Mouse (Mus musculus): ENCODE data around the gene Snap23.

Snap23 gene

GRCm38 (mm10) chr2:120589759-120590158, 22.3 kb downstream of the Snap23 start:
- peak; percentile 93 for ATAC-seq (ENCODE audit: low TSS enrichment)

GRCm38 (mm10) chr2:120592227-120592626, 24.8 kb downstream of the Snap23 start:
- no peak for ATAC-seq (ENCODE audit: low TSS enrichment)

- ATAC-seq (ENCODE audit: low TSS enrichment): peak; percentile 80
These were observed 30.3 kb downstream of the Snap23 start for GRCm38 (mm10) chr2:120597734-120598133.

DNA sequence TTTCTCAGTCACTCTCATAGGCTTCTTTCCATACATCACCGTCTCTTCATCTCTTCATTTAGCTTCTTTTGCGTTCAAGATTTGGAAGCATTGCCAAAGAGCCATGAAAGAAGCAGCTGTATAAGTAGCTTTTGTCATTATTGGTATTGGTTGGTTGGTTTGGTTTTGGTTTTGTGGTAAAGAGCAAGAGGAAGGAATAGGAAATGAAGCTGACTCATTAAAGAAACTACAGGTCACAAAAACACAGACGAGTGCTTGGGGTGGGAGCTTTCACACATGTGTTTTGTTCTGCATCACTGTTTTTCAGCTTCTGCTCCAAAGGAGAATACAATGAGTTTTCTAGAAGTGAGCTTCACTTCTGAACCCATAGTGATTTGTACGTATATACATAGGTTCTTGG, 32.0 kb downstream of the Snap23 start:
- ATAC-seq (ENCODE audit: low TSS enrichment): no peak

DNA sequence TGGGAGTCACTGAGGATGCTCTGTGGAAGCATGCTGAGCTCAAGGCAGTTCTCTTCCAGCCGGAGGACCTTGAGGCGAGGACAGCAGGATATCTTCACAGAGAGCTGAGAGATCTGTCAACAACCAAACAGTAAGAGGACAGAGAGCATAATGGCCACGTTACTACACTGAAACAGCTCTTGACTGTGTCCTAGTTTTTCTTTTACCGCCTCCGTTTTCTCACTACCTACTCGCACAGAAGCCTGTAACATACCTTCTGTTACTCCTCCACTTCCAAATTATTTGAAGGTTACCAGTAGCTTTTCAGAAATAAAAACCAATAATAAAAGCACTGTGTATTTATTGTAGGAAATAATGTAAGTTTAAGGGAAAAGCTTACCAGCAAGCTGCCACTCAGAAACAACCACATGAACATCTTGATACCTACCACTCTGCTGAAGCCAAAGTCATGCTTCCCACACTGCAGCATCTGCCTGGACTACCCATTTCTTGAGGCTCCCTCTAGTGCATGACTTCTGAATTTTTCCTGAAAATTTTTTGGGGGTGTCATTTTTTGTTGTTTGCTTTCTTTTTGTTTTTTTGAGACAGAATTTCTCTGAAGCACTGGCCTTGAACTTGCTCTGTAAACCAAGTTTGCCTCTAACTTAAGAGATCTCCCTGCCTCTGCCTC, 38.7 kb downstream of the Snap23 start:
- peak; percentile 70 for ATAC-seq (ENCODE audit: low TSS enrichment)

- peak; percentile 88 for ATAC-seq (ENCODE audit: low TSS enrichment)
These were observed 41.6 kb downstream of the Snap23 start, which contains the start of the genes Haus2 and Lrrc57 for GRCm38 (mm10) chr2:120608830-120609723. TSS of gene Haus2 (plus strand) at chr2:120609383. TSS of gene Lrrc57 (minus strand) at chr2:120609520.

DNA sequence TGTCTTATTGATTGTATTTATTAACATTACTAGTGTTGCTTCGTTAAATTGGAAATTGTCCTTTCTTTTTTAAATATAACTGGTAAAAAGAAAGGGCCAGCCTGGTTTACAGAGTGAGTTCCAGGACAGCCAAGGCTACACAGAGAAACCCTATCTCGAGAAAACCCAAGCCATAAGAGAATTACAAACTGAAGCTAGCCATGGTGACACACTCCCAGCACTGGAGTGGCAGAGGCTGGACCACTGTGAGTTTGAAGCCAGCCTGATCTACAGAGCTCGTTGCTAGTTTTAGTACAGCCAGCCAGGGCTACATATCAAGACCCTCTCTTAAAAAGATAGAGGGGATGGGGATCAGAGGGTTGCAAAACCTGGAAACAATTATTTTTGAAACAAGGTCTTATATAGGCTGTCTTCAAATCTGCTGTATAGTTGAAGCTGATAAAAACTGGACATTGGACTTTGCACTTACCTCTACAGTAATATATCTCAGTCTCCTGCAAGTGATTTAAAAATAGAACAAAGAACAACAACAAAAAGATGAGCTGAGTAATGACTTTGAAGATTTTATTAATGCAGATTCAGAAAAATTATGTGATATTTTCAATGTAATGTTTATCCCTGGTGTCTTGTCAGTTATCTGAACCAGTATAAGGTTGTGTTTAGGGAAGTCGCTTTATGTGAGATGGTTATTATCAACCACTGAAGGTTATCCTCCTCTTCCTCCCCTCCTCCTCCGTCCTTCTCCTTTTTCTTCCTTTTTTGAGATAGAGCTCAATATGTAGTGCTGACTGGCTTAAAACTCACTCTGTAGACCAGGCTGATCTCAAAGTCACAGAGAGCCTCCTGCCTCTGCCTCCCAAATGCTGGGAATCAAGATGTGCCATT, 49.0 kb downstream of the Snap23 start:
- ATAC-seq (ENCODE audit: low TSS enrichment): no peak

GRCm38 (mm10) chr2:120619538-120619937, 52.1 kb downstream of the Snap23 start:
- no peak for ATAC-seq (ENCODE audit: low TSS enrichment)

GRCm38 (mm10) chr2:120622920-120623319, 55.4 kb downstream of the Snap23 start:
- no peak for ATAC-seq (ENCODE audit: low TSS enrichment)

DNA sequence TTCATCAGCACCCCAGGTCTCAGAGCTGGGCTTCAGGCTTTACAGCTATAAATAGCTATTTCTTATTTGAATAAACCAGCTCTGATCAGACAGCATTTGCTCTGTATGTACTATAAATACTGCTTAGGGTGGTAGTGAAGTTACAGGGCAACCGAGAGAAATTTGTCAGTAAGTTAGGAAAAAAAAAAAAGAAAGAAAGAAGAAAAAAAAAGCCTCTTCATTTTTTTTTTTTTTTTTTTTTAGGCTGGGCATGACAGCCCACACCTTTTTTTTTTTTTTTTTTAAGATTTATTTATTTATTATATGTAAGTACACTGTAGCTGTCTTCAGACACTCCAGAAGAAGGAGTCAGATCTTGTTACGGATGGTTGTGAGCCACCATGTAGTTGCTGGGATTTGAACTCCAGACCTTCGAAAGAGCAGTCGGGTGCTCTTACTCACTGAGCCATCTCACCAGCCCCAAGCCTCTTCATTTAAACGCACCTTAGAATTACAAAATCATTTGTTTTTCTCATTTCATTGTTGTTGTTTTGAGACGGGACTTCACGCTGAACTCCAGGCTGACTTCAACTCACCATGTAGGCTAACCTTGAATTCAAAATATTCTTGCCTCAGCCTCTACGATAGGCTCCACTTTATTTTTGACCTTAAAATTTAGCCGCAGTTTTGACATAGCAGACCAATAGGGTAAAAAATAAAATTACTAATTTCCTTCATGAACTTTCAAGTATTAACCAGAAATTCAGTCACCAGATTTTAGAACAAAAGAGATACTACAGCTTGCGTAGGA, 60.8 kb downstream of the Snap23 start:
- peak; percentile 10; the same call in 1 of the 2 replicates for ATAC-seq (ENCODE audit: low TSS enrichment)

GRCm38 (mm10) chr2:120628886-120629735, 61.6 kb downstream of the Snap23 start, which contains the start of gene Stard9:
TSS of gene Stard9 (plus strand) at chr2:120629121.
- ATAC-seq (ENCODE audit: low TSS enrichment): peak; percentile 99

- no peak for ATAC-seq (ENCODE audit: low TSS enrichment)
These were observed 62.8 kb downstream of the Snap23 start for GRCm38 (mm10) chr2:120630246-120630645.

GRCm38 (mm10) chr2:120630655-120631054, 63.2 kb downstream of the Snap23 start:
- ATAC-seq (ENCODE audit: low TSS enrichment): no peak

DNA sequence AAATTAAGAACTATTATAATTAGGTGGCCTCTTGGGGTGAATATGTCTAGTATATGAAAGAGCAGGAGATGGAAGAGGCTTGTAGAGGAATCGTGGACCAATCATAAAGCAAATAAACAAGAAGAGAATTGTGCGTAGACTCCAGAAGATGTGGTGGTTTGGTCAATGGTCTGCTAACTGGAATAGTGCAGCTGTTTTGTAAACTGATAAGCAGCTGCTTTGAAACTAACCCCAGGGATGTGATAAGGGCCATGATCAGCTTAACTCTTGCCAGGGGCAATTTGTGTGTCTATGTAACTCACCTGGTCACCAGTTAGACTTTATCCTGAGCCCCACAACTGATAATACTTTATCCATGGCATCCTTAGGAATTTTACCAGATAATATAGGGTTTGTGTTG, 64.0 kb downstream of the Snap23 start:
- no peak for ATAC-seq (ENCODE audit: low TSS enrichment)

DNA sequence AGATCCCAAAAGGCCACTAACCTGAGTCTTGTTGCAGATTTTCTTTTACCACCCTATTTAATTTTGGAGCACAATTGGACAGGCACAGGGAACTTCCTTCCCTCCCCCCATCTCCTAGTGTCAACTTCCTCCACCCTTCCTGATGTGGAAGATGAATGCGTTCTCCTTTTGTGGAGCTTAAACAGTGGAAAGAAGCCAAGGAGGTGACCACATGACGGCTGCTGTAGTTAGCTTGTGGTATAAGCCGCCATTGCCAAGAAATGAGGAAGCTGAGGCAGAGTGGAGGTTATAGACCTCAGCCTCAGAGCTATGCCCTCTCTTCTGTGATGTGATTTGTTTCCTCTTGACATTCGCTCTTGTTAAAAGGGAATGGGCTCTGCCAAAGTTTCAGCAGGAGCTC, 64.5 kb downstream of the Snap23 start:
- no peak for ATAC-seq (ENCODE audit: low TSS enrichment)

DNA sequence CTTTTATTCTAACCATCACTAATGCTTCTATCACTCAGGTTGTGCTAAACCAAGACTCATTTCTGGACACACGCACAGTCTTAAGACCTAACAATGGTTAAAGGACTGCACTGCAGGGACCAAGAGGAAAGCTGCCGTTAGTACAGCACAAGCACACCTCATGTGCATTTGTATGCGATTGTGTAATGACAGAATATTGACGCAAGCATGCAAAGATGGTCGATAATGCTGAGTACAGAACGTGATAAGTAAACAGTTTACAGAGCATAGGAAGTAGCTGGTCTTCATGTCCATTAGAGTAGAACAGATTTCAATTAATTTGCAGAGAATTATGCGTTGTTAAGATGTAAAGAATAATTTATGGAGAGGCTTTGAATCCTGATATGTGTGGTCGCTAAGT, 73.4 kb downstream of the Snap23 start:
- no peak for ATAC-seq (ENCODE audit: low TSS enrichment)

GRCm38 (mm10) chr2:120643836-120644235, 76.4 kb downstream of the Snap23 start:
- ATAC-seq (ENCODE audit: low TSS enrichment): no peak

- no peak for ATAC-seq (ENCODE audit: low TSS enrichment)
These were observed 79.3 kb downstream of the Snap23 start for GRCm38 (mm10) chr2:120646777-120647176.

Measured in frontal cortex, adult (tissue).